Mouse (Mus musculus): Measurements from ENCODE around the gene Tubgcp2. TPM values are rescaled to one million over a fixed set of nuclear protein-coding genes. Genes with fewer than 3 reads are reported as not detected.

Gene Tubgcp2
- total and polyA plus RNA-seq, 2 experiments from 2014 or later, result 24.5 to 53.1 TPM

DNA sequence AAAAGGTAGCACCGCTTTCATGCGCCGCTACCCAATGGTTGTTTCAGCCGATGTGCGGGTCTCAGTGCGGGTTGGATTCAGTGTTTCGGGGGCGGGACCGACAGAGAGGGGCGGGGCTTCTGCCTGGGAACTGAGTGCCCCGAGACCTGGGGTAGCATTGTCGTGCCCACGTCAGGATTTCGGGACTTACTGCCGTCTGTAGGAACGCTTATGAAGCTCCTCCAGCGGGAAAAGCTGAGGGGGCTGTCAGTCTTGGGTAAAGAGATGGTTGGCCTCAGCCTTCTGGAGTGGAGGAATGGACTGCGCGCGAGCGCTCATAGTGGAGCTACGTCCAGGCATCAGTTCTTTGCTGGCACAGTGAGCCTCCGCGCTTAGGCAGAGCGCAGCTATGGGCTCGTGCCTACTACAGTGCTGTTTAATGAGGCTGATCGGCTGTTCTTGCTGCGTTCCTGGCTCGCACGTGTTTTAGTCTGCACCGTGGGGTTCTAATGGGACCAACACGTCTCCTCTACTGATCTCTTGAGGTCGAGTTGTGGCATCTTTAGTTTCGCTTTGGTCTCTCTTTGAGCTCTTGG lies 12.7 kb upstream of the Tubgcp2 start:
- H3K9ac ChIP-seq (replicated peaks; ENCODE audit: low read depth, low read length), result no peak overlapping the region
- peak overlapping the region; percentile 60 for H3K4me2 ChIP-seq (ENCODE audit: low read depth, low read length)
- peaks cover 18% of the 10 kb centered on the region for H3K4me1 ChIP-seq (ENCODE audit: control insufficient read depth, insufficient read depth)
- no peaks in the 10 kb centered on the region for H3K36me3 ChIP-seq (replicated peaks; ENCODE audit: control insufficient read depth, insufficient read depth, low read length)
- under 1% methylated on average over 34 of the region's 34 CpGs for WGBS
- ATAC-seq (ENCODE audit: insufficient read depth, low read depth), result peak; percentile 17; the same call in 1 of the 2 replicates
- no peak for TF ChIP-seq CTCF (IDR thresholded peaks at IDR 0.05; ENCODE audit: low read depth)
- TF ChIP-seq EP300 (IDR thresholded peaks at IDR 0.05; ENCODE audit: low read depth), result no peak
- peak; percentile 26 for DNase-seq (ENCODE audit: low spot score)
- H3K4me3 ChIP-seq (ENCODE audit: low read depth, low read length), result peak overlapping the region; percentile 47
- H3K27me3 ChIP-seq (ENCODE audit: control insufficient read depth, insufficient read depth, low read length), result peaks cover 97% of the 10 kb centered on the region
- no peak overlapping the region for H3K27ac ChIP-seq (ENCODE audit: low read depth)
- no peaks in the 10 kb centered on the region for H3K9me3 ChIP-seq (replicated peaks; ENCODE audit: control insufficient read depth, low read length)

DNA sequence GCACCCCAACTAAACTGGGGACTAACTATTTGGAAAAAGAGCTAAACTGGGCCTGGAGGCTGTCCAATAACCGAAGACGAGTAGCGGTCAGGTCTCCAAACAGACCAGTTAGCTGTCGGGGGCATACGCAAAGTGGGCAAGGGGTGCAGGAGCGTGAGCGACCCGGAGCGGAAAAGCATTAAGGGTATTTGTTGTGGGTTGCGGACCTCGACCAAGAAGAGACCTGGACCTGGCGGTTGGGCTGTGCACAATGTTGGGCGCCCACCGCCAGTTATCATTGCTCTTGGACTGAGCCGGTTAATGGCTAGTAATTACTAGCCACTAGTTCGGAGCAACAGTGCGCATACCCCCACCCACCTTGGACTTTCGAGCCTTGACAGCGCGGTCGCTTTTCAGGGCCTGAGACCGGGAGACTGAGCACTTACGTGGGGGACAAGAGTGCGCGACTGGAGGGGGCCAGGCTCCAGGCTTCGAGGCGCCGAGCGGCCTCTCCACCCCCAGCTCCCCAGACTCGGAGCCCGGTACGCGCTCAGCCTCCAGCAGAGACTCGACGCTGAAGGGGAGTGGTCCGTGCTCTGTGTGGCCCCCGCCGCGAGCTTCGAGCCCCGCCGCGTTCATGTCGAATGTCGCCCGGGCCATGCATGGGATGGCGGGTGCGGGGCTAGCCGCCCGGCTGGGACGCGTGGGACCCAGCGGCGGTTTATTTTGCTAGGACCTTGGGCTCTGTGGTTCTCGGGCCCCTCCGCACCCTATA lies 12.1 kb upstream of the Tubgcp2 start, which contains the start of gene Msx3:
Gene Msx3, minus strand, starts transcription at position 729 of the 754 bp plus-strand sequence.
- ATAC-seq (ENCODE audit: insufficient read depth, low read depth), result 0 out of 2 replicates have a peak, but pooled peaks have one; percentile 16
- Histone ChIP-seq H3K36me3 (replicated peaks; ENCODE audit: control insufficient read depth, insufficient read depth, low read length) (no peaks in the 10 kb centered on the region), H3K27ac (ENCODE audit: low read depth) (no peak within 1 kb of the TSS), H3K4me2 (ENCODE audit: low read depth, low read length) (peak within 1 kb of the TSS; percentile 60), H3K4me3 (ENCODE audit: low read depth, low read length) (peak within 1 kb of the TSS; percentile 47), H3K4me1 (ENCODE audit: control insufficient read depth, insufficient read depth) (peaks cover 18% of the 10 kb centered on the region), H3K27me3 (ENCODE audit: control insufficient read depth, insufficient read depth, low read length) (peaks cover 96% of the 10 kb centered on the region), H3K9ac (replicated peaks; ENCODE audit: low read depth, low read length) (no peak within 1 kb of the TSS), H3K9me3 (replicated peaks; ENCODE audit: control insufficient read depth, low read length) (no peaks in the 10 kb centered on the region)
- TF ChIP-seq CTCF (IDR thresholded peaks at IDR 0.05; ENCODE audit: low read depth) (no peak), EP300 (IDR thresholded peaks at IDR 0.05; ENCODE audit: low read depth) (no peak)
- DNase-seq (ENCODE audit: low spot score), result no peak
- under 1% methylated on average over 56 of the region's 56 CpGs for WGBS

- H3K36me3 ChIP-seq (replicated peaks; ENCODE audit: control insufficient read depth, insufficient read depth, low read length), result no peaks in the 10 kb centered on the region
- H3K4me3 ChIP-seq (ENCODE audit: low read depth, low read length), result peak overlapping the region; percentile 47
- ATAC-seq (ENCODE audit: insufficient read depth, low read depth), result peak; percentile 24; the same call in 1 of the 2 replicates
- H3K27me3 ChIP-seq (ENCODE audit: control insufficient read depth, insufficient read depth, low read length), result peaks cover 89% of the 10 kb centered on the region
- H3K4me2 ChIP-seq (ENCODE audit: low read depth, low read length), result peak overlapping the region; percentile 60
- TF ChIP-seq EP300 (IDR thresholded peaks at IDR 0.05; ENCODE audit: low read depth) (no peak), CTCF (IDR thresholded peaks at IDR 0.05; ENCODE audit: low read depth) (no peak)
- 1% methylated on average over 33 of the region's 33 CpGs for WGBS
- no peak for DNase-seq (ENCODE audit: low spot score)
- peaks cover 18% of the 10 kb centered on the region for H3K4me1 ChIP-seq (ENCODE audit: control insufficient read depth, insufficient read depth)
- no peaks in the 10 kb centered on the region for H3K9me3 ChIP-seq (replicated peaks; ENCODE audit: control insufficient read depth, low read length)
- no peak overlapping the region for H3K27ac ChIP-seq (ENCODE audit: low read depth)
- no peak overlapping the region for H3K9ac ChIP-seq (replicated peaks; ENCODE audit: low read depth, low read length)
Observed at GRCm38 (mm10) chr7:140047811-140048311, 11.4 kb upstream of the Tubgcp2 start.

DNA sequence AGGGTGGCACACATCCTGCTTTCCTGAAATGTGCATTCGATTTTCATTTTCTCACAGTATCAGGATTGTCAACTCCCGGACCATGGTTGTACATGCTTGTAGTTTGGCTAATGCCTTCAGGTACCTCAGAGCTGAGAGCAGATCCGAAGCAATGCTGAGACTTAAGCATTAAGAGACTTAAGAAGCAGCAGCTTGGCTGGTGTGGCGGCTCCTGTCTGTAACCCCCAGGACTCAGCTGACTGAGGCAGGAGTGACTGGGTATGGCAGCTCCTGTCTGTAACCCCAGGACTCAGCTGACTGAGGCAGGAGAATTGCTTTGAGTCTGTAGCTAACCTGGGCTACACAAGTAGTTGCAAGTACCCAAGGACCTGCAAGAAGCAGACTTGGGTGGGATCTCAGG lies 9.1 kb upstream of the Tubgcp2 start:
- Histone ChIP-seq H3K27me3 (ENCODE audit: control insufficient read depth, insufficient read depth, low read length) (peaks cover 66% of the 10 kb centered on the region), H3K36me3 (replicated peaks; ENCODE audit: control insufficient read depth, insufficient read depth, low read length) (peaks cover 6% of the 10 kb centered on the region), H3K27ac (ENCODE audit: low read depth) (no peak overlapping the region), H3K4me2 (ENCODE audit: low read depth, low read length) (no peak overlapping the region), H3K9ac (replicated peaks; ENCODE audit: low read depth, low read length) (no peak overlapping the region), H3K4me1 (ENCODE audit: control insufficient read depth, insufficient read depth) (peaks cover 18% of the 10 kb centered on the region), H3K4me3 (ENCODE audit: low read depth, low read length) (no peak overlapping the region), H3K9me3 (replicated peaks; ENCODE audit: control insufficient read depth, low read length) (no peaks in the 10 kb centered on the region)
- ATAC-seq (ENCODE audit: insufficient read depth, low read depth) (no peak), DNase-seq (ENCODE audit: low spot score) (no peak)
- 65% methylated on average over 4 of the region's 4 CpGs for WGBS
- TF ChIP-seq EP300 (IDR thresholded peaks at IDR 0.05; ENCODE audit: low read depth), result no peak
- TF ChIP-seq CTCF (IDR thresholded peaks at IDR 0.05; ENCODE audit: low read depth), result no peak

GRCm38 (mm10) chr7:140042728-140043127 lies 6.3 kb upstream of the Tubgcp2 start:
- Histone ChIP-seq H3K9ac (replicated peaks; ENCODE audit: low read depth, low read length) (no peak overlapping the region), H3K27ac (ENCODE audit: low read depth) (no peak overlapping the region), H3K36me3 (replicated peaks; ENCODE audit: control insufficient read depth, insufficient read depth, low read length) (peaks cover 17% of the 10 kb centered on the region), H3K4me1 (ENCODE audit: control insufficient read depth, insufficient read depth) (no peaks in the 10 kb centered on the region), H3K4me3 (ENCODE audit: low read depth, low read length) (no peak overlapping the region), H3K9me3 (replicated peaks; ENCODE audit: control insufficient read depth, low read length) (no peaks in the 10 kb centered on the region), H3K27me3 (ENCODE audit: control insufficient read depth, insufficient read depth, low read length) (peaks cover 38% of the 10 kb centered on the region), H3K4me2 (ENCODE audit: low read depth, low read length) (no peak overlapping the region)
- TF ChIP-seq CTCF (IDR thresholded peaks at IDR 0.05; ENCODE audit: low read depth), result no peak
- TF ChIP-seq EP300 (IDR thresholded peaks at IDR 0.05; ENCODE audit: low read depth), result no peak
- DNase-seq (ENCODE audit: low spot score) (no peak), ATAC-seq (ENCODE audit: insufficient read depth, low read depth) (no peak)
- 60% methylated on average over 3 of the region's 3 CpGs for WGBS

Data from heart, postnatal 0 days (tissue).